Mouse (Mus musculus): ENCODE results near the gene Pcnx2. TPM values are rescaled to one million over a fixed set of nuclear protein-coding genes. Genes with fewer than 3 reads are reported as not detected.

Gene Pcnx2
- polyA plus RNA-seq, 1 experiment from 2014 or later, result 0.75 TPM

DNA sequence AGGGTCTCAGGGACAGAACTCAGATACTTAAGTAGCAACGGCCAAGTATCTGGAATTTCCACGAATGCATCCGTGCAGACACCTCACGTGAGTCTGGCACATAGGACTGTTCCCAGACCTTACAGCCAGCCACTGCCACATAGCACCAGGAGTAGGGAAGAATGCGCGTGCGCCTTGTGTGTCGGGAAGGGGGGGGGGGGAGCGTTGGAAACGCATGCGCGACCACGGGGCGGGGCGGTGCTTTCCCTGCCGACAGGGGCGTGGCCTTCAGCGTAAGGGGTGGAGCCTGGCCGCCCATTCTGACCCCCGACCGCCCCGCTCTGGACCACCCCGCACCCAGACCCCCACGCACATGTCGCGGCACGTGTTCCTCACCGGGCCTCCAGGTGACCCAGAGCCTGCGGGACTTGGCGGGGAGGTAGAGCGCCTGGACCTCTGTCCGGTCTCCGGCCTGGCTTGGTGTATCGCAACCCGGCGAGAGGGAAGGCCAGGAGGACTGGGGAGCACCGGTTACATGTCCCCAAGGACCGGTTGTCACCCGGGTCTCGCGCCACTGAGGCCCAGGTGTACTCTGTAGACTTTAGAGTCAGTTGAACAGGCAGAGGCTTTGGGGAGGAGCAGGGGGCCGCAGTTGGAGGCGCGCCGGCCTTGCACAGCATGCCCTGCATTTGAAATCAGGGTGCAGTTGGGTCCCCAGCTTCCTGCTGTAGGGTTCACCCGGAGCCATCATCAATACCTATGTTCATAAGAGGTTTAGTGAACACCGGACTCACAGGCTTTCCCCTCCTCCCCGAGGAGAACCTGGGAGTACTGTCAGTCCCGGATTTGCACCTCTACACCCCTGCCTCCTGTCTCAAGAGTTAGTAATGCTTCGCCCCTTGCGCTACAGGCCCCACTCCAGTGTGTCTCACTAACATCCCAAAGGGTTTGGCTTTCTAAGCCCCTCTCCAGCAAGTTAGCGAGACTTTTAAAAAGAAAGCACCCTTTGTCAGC lies 163.9 kb downstream of the Pcnx2 start:
- WGBS, result 5% methylated on average over 48 of the region's 52 CpGs

DNA sequence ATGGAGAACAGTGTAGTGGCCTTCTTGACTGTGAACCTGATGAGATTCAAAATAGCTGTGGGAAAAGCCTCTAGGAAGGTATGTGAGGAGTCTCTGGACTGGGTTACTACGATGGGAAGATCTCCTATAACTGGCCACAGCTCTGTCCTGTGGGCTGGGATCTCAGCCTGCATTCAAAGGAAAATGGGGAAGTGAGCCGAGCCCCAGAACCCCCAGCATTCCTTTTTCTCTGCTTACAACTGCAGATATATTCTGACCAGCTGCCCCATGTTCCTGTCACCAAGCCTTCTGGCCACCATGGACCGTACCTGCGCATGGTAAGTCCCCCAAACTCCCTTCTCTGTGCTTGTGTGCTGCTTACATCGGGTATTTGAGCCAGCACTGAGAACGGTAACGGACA lies 168.4 kb downstream of the Pcnx2 start, which contains the start of gene Ntpcr:
Gene Ntpcr (plus strand): TSS at position 218 of the 400 bp plus-strand sequence.
- H3K9me3 ChIP-seq (replicated peaks), result no peaks in the 10 kb centered on the region
- no peak within 1 kb of the TSS for H3K27ac ChIP-seq (replicated peaks)
- no peak for ATAC-seq (ENCODE audit: insufficient number of reproducible peaks, low FRiP score, low TSS enrichment, low read depth)
- H3K9ac ChIP-seq, result no peak within 1 kb of the TSS
- no peaks in the 10 kb centered on the region for H3K27me3 ChIP-seq
- peaks cover 23% of the 10 kb centered on the region for H3K4me1 ChIP-seq
- H3K4me2 ChIP-seq (replicated peaks), result no peak within 1 kb of the TSS
- H3K4me3 ChIP-seq (replicated peaks), result no peak within 1 kb of the TSS
- H3K36me3 ChIP-seq, result no peaks in the 10 kb centered on the region
- WGBS, result 63% methylated on average over 7 of the region's 7 CpGs

More for the DNA sequence above, 163.9 kb downstream of the Pcnx2 start:
- Histone ChIP-seq H3K4me3 (replicated peaks) (peak overlapping the region; percentile 78), H3K9ac (peak overlapping the region; percentile 70), H3K36me3 (0 out of 2 replicates have a peak, but pooled peaks cover 6% of the 10 kb centered on the region), H3K4me2 (replicated peaks) (peak overlapping the region; percentile 75), H3K4me1 (peaks cover 32% of the 10 kb centered on the region), H3K9me3 (replicated peaks) (no peaks in the 10 kb centered on the region), H3K27me3 (no peaks in the 10 kb centered on the region), H3K27ac (replicated peaks) (0 out of 2 replicates have a peak overlapping the region, but pooled peaks have one; percentile 28)
- ATAC-seq (ENCODE audit: insufficient number of reproducible peaks, low FRiP score, low TSS enrichment, low read depth), result peak; percentile 87

DNA sequence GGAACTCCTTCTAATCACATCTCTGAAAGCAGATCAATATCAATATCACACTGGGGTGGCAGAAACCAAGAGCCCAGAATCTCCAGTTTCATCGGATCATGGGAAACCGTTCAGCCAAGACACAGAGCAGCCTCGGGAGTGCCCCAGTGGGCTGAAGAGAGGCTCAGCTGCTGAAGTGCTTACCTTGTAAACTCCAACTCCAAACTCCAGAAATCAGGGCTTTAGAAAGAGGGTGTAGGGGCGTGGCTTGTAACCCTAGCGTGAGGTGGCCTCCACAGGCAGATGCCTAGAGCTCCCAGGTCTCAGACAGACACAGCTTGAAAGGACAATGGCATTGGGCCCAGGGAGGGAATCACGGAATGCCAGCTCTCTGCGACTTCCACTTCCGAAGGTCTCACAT lies 170.3 kb downstream of the Pcnx2 start:
- no peak overlapping the region for H3K9ac ChIP-seq
- no peak overlapping the region for H3K4me3 ChIP-seq (replicated peaks)
- no peaks in the 10 kb centered on the region for H3K27me3 ChIP-seq
- H3K9me3 ChIP-seq (replicated peaks), result no peaks in the 10 kb centered on the region
- no peak for ATAC-seq (ENCODE audit: insufficient number of reproducible peaks, low FRiP score, low TSS enrichment, low read depth)
- no peak overlapping the region for H3K4me2 ChIP-seq (replicated peaks)
- no peaks in the 10 kb centered on the region for H3K36me3 ChIP-seq
- peaks cover 14% of the 10 kb centered on the region; the same call in 1 of the 2 replicates for H3K4me1 ChIP-seq
- 53% methylated on average over 8 of the region's 8 CpGs for WGBS
- H3K27ac ChIP-seq (replicated peaks), result no peak overlapping the region

DNA sequence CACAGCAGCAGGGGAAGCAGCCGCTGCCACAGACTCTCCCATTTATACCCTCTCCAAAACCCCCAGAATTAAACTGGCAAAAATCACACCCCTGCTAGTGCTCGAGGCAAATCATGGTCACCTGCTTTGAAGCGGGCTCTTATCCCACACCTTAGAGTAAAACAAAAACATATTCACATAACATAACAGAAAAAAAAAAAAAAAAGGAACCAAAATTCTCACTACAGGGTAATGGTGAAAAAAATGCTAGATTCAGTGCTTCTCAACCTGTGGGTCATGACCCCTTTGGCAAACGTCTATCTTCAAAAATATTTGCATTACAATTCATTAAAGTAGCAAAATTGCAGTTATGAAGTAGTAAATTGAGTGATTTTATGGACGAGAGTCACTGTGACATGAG lies 171.1 kb downstream of the Pcnx2 start:
- Histone ChIP-seq H3K4me3 (replicated peaks) (no peak overlapping the region), H3K27ac (replicated peaks) (no peak overlapping the region), H3K36me3 (no peaks in the 10 kb centered on the region), H3K4me2 (replicated peaks) (no peak overlapping the region), H3K4me1 (peaks cover 14% of the 10 kb centered on the region; the same call in 1 of the 2 replicates), H3K27me3 (no peaks in the 10 kb centered on the region), H3K9ac (no peak overlapping the region), H3K9me3 (replicated peaks) (no peaks in the 10 kb centered on the region)
- WGBS, result 76% methylated on average over 5 of the region's 5 CpGs
- ATAC-seq (ENCODE audit: insufficient number of reproducible peaks, low FRiP score, low TSS enrichment, low read depth), result no peak

DNA sequence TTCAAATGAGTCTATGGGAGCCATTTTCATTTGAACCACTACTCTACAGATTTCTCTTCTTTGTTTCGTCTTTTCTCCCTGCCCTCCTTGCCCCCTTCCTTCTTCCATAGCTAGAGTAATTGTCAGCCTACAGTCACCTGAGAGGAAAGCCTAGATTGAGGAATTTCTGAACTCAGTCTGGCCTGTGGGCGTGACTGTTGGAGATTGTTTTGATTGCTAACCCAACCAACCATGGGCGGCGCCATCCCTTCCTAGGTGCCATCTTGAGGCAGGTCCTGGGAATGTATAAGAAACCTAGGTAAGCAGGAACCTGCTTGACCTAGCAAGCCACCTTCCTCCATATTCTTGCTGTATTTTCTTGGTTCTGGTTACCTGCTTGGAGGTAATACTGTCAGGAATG lies 172.0 kb downstream of the Pcnx2 start:
- Histone ChIP-seq H3K9ac (no peak overlapping the region), H3K9me3 (replicated peaks) (no peaks in the 10 kb centered on the region), H3K4me1 (0 out of 2 replicates have a peak, but pooled peaks cover 9% of the 10 kb centered on the region), H3K4me2 (replicated peaks) (no peak overlapping the region), H3K27ac (replicated peaks) (no peak overlapping the region), H3K36me3 (no peaks in the 10 kb centered on the region), H3K27me3 (no peaks in the 10 kb centered on the region), H3K4me3 (replicated peaks) (no peak overlapping the region)
- no peak for ATAC-seq (ENCODE audit: insufficient number of reproducible peaks, low FRiP score, low TSS enrichment, low read depth)
- WGBS, result 92% methylated on average over 4 of the region's 4 CpGs

DNA sequence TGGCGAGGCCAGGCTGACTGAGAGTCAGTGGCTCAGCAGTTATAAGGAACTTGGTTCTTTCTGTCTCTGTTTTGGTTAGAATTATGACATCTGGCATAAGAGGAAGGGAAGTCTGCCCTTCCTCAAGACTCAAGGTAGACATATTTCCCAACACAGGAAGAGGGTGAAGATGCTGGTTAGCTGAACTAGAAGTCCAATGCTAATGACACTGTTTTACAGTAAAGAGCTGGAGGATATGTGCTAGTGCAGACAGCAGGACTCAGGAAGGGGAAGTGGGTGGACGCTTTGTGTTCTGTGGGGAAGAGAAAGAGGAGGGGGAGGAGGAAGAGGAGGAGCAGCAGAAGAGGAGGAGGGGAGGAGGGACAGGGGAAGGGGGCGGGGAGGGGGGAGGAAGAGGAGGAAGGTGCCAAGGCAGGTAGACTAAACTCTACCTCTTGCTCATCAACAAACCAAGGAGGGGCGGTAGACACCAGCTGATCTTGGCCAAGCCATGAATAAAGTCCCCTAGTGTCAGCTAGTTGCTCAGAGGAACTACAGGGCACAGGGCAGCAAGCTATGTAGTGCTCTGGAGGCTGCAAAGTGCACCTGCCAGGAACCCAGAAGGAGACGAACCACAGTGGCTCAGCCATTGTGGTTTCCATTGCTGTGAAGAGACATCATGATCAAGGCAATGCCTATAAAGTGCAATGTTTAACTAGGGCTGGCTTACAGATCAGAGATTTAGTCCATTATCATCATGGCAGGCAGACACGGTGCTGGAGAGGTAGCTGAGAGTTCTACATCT lies 172.9 kb downstream of the Pcnx2 start:
- no peak overlapping the region for H3K27ac ChIP-seq (replicated peaks)
- no peak overlapping the region for H3K4me3 ChIP-seq (replicated peaks)
- H3K36me3 ChIP-seq, result no peaks in the 10 kb centered on the region
- no peaks in the 10 kb centered on the region for H3K9me3 ChIP-seq (replicated peaks)
- no peaks in the 10 kb centered on the region for H3K27me3 ChIP-seq
- no peak overlapping the region for H3K4me2 ChIP-seq (replicated peaks)
- WGBS, result 79% methylated on average over 6 of the region's 6 CpGs
- ATAC-seq (ENCODE audit: insufficient number of reproducible peaks, low FRiP score, low TSS enrichment, low read depth), result no peak
- H3K4me1 ChIP-seq, result 0 out of 2 replicates have a peak, but pooled peaks cover 7% of the 10 kb centered on the region
- no peak overlapping the region for H3K9ac ChIP-seq

DNA sequence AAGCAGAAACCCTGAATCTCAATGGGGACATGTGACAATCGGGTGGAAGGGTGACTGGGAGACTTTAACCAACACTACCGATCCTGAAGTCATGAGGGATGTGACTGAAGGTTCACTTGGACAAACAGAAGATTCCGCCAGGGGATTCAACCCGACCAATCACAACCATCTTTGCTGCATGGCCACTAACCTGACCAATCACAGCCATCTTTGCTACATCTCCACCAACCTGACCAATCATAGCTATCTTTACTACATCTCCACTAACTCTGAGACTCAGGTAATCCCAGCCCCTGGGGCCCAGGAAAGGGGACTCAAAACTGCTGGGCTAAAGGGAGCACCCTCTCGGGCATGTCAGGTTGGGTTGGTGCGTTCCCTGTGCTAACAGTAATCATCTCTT lies 174.7 kb downstream of the Pcnx2 start:
- WGBS, result 90% methylated on average over 6 of the region's 6 CpGs
- Histone ChIP-seq H3K9me3 (replicated peaks) (no peaks in the 10 kb centered on the region), H3K27me3 (no peaks in the 10 kb centered on the region)

DNA sequence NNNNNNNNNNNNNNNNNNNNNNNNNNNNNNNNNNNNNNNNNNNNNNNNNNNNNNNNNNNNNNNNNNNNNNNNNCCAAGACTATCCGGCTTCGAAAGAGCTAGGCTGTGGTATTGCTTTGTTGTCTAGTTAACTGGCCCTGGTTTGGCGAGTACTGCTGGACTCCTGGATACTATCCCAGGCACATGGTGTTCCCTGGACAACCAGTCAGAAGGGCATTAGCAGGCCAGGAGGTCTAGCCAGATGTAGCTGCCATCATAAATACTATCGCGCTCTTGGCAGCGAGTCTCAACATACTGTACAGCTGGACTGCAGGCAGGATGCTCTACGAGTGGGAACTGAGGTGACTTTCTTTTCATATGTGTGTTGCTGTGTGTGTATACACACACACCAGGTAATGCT lies 175.4 kb downstream of the Pcnx2 start:
- 0 out of 2 replicates have a peak, but pooled peaks cover 3% of the 10 kb centered on the region for H3K4me1 ChIP-seq
- 88% methylated on average over 7 of the region's 7 CpGs for WGBS
- no peak overlapping the region for H3K4me3 ChIP-seq (replicated peaks)
- H3K9me3 ChIP-seq (replicated peaks), result no peaks in the 10 kb centered on the region
- no peaks in the 10 kb centered on the region for H3K27me3 ChIP-seq
- H3K4me2 ChIP-seq (replicated peaks), result no peak overlapping the region
- ATAC-seq (ENCODE audit: insufficient number of reproducible peaks, low FRiP score, low TSS enrichment, low read depth), result no peak
- no peak overlapping the region for H3K9ac ChIP-seq
- H3K27ac ChIP-seq (replicated peaks), result no peak overlapping the region
- H3K36me3 ChIP-seq, result no peaks in the 10 kb centered on the region

More for the DNA sequence above, 174.7 kb downstream of the Pcnx2 start:
- Histone ChIP-seq H3K4me1 (0 out of 2 replicates have a peak, but pooled peaks cover 4% of the 10 kb centered on the region), H3K36me3 (no peaks in the 10 kb centered on the region), H3K27ac (replicated peaks) (no peak overlapping the region), H3K9ac (no peak overlapping the region), H3K4me3 (replicated peaks) (no peak overlapping the region), H3K4me2 (replicated peaks) (no peak overlapping the region)
- ATAC-seq (ENCODE audit: insufficient number of reproducible peaks, low FRiP score, low TSS enrichment, low read depth), result no peak

DNA sequence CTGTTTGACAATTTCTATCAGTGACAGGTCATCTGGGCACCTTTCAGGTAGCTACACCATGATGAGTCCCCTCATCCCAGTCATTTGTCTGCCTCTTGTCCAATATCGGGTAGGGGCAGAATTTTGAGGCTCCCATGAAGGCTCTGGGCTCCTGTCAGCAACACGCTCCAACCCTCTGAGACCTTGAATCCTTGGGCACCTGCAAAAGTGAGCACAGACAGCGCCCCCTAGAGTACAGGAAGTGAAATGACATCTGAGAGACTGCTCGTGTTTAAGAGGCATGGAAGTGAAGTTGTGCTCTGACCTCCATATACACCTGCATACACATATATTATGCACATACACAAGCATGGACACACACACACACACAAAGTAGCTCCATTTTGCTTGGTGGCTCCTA lies 179.2 kb downstream of the Pcnx2 start:
- 60% methylated on average over 4 of the region's 4 CpGs for WGBS
- no peaks in the 10 kb centered on the region for H3K9me3 ChIP-seq (replicated peaks)
- H3K36me3 ChIP-seq, result no peaks in the 10 kb centered on the region
- no peak overlapping the region for H3K27ac ChIP-seq (replicated peaks)
- no peaks in the 10 kb centered on the region for H3K27me3 ChIP-seq
- H3K4me3 ChIP-seq (replicated peaks), result no peak overlapping the region
- H3K4me1 ChIP-seq, result no peaks in the 10 kb centered on the region
- ATAC-seq (ENCODE audit: insufficient number of reproducible peaks, low FRiP score, low TSS enrichment, low read depth), result no peak
- H3K4me2 ChIP-seq (replicated peaks), result no peak overlapping the region
- no peak overlapping the region for H3K9ac ChIP-seq

DNA sequence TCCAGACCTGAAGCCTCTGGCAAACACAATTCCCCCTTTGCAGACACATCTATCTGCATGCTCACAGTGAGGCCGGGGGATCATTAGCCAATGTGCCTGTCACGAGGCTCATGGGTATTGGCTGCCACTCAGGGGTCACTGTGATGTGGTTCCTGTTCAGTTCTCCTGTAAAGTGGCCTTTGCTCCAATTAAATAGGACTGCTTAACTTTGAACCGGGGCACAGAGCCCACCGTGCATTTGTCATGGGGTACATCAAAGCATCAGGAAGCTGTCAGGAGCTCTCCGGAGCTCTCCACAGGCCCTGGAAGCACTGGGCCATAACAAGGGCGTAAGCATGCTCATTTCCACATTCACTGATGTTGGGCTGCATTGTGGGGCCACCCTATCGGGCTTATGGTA lies 181.5 kb downstream of the Pcnx2 start:
- Histone ChIP-seq H3K4me3 (replicated peaks) (no peak overlapping the region), H3K36me3 (no peaks in the 10 kb centered on the region), H3K4me2 (replicated peaks) (no peak overlapping the region), H3K27ac (replicated peaks) (no peak overlapping the region), H3K9ac (no peak overlapping the region), H3K27me3 (no peaks in the 10 kb centered on the region), H3K9me3 (replicated peaks) (no peaks in the 10 kb centered on the region), H3K4me1 (no peaks in the 10 kb centered on the region)
- WGBS, result 45% methylated on average over 7 of the region's 7 CpGs
- no peak for ATAC-seq (ENCODE audit: insufficient number of reproducible peaks, low FRiP score, low TSS enrichment, low read depth)

DNA sequence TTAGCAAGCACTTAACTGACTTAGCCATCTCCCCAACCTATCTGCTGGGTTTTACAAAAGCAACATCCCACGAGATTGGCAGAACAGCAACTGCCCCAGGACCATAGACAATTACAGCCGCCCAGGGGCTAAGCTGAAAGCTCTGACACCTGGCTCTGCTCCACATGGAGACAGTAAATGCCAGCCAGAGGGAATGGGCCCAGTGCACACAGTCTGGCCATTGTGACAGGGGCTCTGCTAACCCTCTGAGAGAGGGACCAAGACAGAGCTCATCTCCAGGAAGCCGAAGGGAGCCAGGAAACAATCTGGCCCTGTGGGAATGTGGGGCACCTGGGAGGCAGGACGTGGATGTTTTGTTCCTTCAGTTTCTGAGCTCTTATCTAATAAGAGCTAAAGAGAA lies 181.9 kb downstream of the Pcnx2 start:
- no peak overlapping the region for H3K9ac ChIP-seq
- no peak overlapping the region for H3K27ac ChIP-seq (replicated peaks)
- H3K4me1 ChIP-seq, result no peaks in the 10 kb centered on the region
- H3K27me3 ChIP-seq, result no peaks in the 10 kb centered on the region
- no peak overlapping the region for H3K4me3 ChIP-seq (replicated peaks)
- H3K36me3 ChIP-seq, result no peaks in the 10 kb centered on the region
- no peaks in the 10 kb centered on the region for H3K9me3 ChIP-seq (replicated peaks)
- 36% methylated on average over 4 of the region's 4 CpGs for WGBS
- no peak for ATAC-seq (ENCODE audit: insufficient number of reproducible peaks, low FRiP score, low TSS enrichment, low read depth)
- H3K4me2 ChIP-seq (replicated peaks), result no peak overlapping the region

Measured in embryonic facial prominence, embryonic 15.5 days (tissue).